In genomic region chr4:53635336-53635735, GRCm38 (mm10) we compare ENCODE assay signal across 26 mouse cellular contexts. TPM values are rescaled to one million over a fixed set of nuclear protein-coding genes. Genes with fewer than 3 reads are reported as not detected.
DNase-seq lines count a peak whose midpoint lies in the region; ATAC-seq and TF ChIP-seq lines count a peak whose summit lies in the region.
"Had no signal": no experiment of that assay in that cellular context is flagged by ENCODE, and none has a peak within 500 bp of the region (broad histone marks: within the 10 kb centered on the region; RNA-seq: fewer than 3 reads in every experiment).

No protein-coding gene starts in this region.

- no peak for TF ChIP-seq POLR2A in heart, adult 2 months (IDR thresholded peaks at IDR 0.05; ENCODE audit: insufficient read depth, low read depth, low read length)

- peak; percentile 27 for DNase-seq in embryonic facial prominence, embryonic 14.5 days (ENCODE audit: low spot score)
- no peak for DNase-seq in embryonic facial prominence, embryonic 10.5 days (ENCODE audit: low spot score)
- no peak for DNase-seq in heart, adult 2 months
- DNase-seq in heart, adult 18-20 months = no peak
- peak; percentile 30 for DNase-seq in NIH3T3 (ENCODE audit: low read depth)
- DNase-seq in gonadal fat pad, adult 2 months (ENCODE audit: low read depth) = peak; percentile 50
- DNase-seq in left cerebral cortex, postnatal 4 days = no peak
- DNase-seq: adrenal gland, postnatal 25 days; cerebellum, adult 11 months; cerebellum, postnatal 36 days; gastrocnemius, postnatal 25 days; kidney, adult 11 months; kidney, postnatal 36 days; liver, embryonic 13.5 days; lung, adult 2 months; lung, postnatal 14 days; right cerebral cortex, postnatal 4 days; thymus, postnatal 14 days had no signal

- peaks cover 8% of the 10 kb centered on the region for H3K4me1 ChIP-seq in embryonic facial prominence, embryonic 14.5 days (ENCODE audit: control insufficient read depth, insufficient read depth, low read length)
- peaks cover 24% of the 10 kb centered on the region for H3K4me1 ChIP-seq in embryonic facial prominence, embryonic 10.5 days
- peaks cover 14% of the 10 kb centered on the region for H3K4me1 ChIP-seq in heart, adult 2 months (ENCODE audit: control insufficient read depth, insufficient read depth, low read length)

- H3K9me3 ChIP-seq in embryonic facial prominence, embryonic 14.5 days (ENCODE audit: control insufficient read depth, low read length) = no peaks in the 10 kb centered on the region
- H3K9me3 ChIP-seq in embryonic facial prominence, embryonic 10.5 days = no peaks in the 10 kb centered on the region
- H3K9me3 ChIP-seq: heart, embryonic 10.5 days; kidney, embryonic 15.5 days; limb, embryonic 13.5 days; liver, embryonic 13.5 days; neural tube, embryonic 12.5 days had no signal

- intact Hi-C loops in heart, adult 2 months (cut with DNase I) = no loop called here
- intact Hi-C loops in left cerebral cortex, postnatal 4 days (cut with DNase I) = no loop called here

- no peak for ATAC-seq in embryonic facial prominence, embryonic 14.5 days (ENCODE audit: low read depth)
- ATAC-seq: CD4-positive, CD25-positive, alpha-beta regulatory T cell, adult 4 months; hindbrain, embryonic 16.5 days; Patski had no signal

- no peak overlapping the region for H3K27ac ChIP-seq in embryonic facial prominence, embryonic 14.5 days (replicated peaks; ENCODE audit: low read depth, low read length)
- H3K27ac ChIP-seq in embryonic facial prominence, embryonic 10.5 days (replicated peaks) = no peak overlapping the region
- H3K27ac ChIP-seq in heart, adult 2 months = peak overlapping the region; percentile 42
- H3K27ac ChIP-seq: heart, embryonic 10.5 days; kidney, embryonic 15.5 days; limb, embryonic 13.5 days; liver, embryonic 13.5 days; neural tube, embryonic 12.5 days had no signal

- no peaks in the 10 kb centered on the region for H3K27me3 ChIP-seq in embryonic facial prominence, embryonic 14.5 days (replicated peaks; ENCODE audit: control insufficient read depth, insufficient read depth, low read length)
- peaks cover 7% of the 10 kb centered on the region; the same call in 1 of the 2 replicates for H3K27me3 ChIP-seq in embryonic facial prominence, embryonic 10.5 days (replicated peaks; ENCODE audit: low read depth, poor library complexity, severe bottlenecking)
- no peaks in the 10 kb centered on the region for H3K27me3 ChIP-seq in heart, adult 2 months (ENCODE audit: control insufficient read depth, insufficient read depth, low read length)
- H3K27me3 ChIP-seq: kidney, embryonic 15.5 days; limb, embryonic 13.5 days; neural tube, embryonic 12.5 days; Patski had no signal

- H3K36me3 ChIP-seq in embryonic facial prominence, embryonic 14.5 days (ENCODE audit: control insufficient read depth, insufficient read depth, low read length) = no peaks in the 10 kb centered on the region
- peaks cover 15% of the 10 kb centered on the region for H3K36me3 ChIP-seq in embryonic facial prominence, embryonic 10.5 days (replicated peaks)
- H3K36me3 ChIP-seq in heart, adult 2 months (ENCODE audit: control insufficient read depth, insufficient read depth, low read length) = peaks cover 29% of the 10 kb centered on the region
- H3K36me3 ChIP-seq: kidney, embryonic 15.5 days; limb, embryonic 13.5 days; liver, embryonic 13.5 days had no signal

- no peak overlapping the region for H3K4me3 ChIP-seq in embryonic facial prominence, embryonic 14.5 days (ENCODE audit: low read depth, low read length)
- H3K4me3 ChIP-seq in embryonic facial prominence, embryonic 10.5 days = no peak overlapping the region
- no peak overlapping the region for H3K4me3 ChIP-seq in heart, adult 2 months
- H3K4me3 ChIP-seq: heart, embryonic 10.5 days; kidney, embryonic 15.5 days; limb, embryonic 13.5 days; liver, embryonic 13.5 days; neural tube, embryonic 12.5 days had no signal

- no peak for TF ChIP-seq CTCF in heart, adult 2 months (IDR thresholded peaks at IDR 0.05)

- TF ChIP-seq EP300 in heart, adult 2 months (IDR thresholded peaks at IDR 0.05; ENCODE audit: insufficient read depth, low read depth, low read length) = no peak

- H3K9ac ChIP-seq in embryonic facial prominence, embryonic 14.5 days (ENCODE audit: low read depth, low read length) = no peak overlapping the region
- no peak overlapping the region for H3K9ac ChIP-seq in heart, adult 2 months (ENCODE audit: low read depth, low read length)
- H3K9ac ChIP-seq: kidney, embryonic 15.5 days; limb, embryonic 13.5 days; liver, embryonic 13.5 days; neural tube, embryonic 12.5 days had no signal

- no peak overlapping the region for H3K4me2 ChIP-seq in embryonic facial prominence, embryonic 14.5 days (ENCODE audit: low read depth, low read length)
- H3K4me2 ChIP-seq: kidney, embryonic 15.5 days; limb, embryonic 13.5 days; liver, embryonic 13.5 days; midbrain, embryonic 11.5 days; neural tube, embryonic 12.5 days had no signal

- peaks cover 1% of the 10 kb centered on the region; the same call in 1 of the 2 replicates for H3K79me2 ChIP-seq in heart, adult 2 months (replicated peaks; ENCODE audit: control insufficient read depth, insufficient read depth, low read length)

- WGBS in embryonic facial prominence, embryonic 14.5 days = 76% methylated on average over 3 of the region's 3 CpGs
- 91% methylated on average over 3 of the region's 3 CpGs for WGBS in embryonic facial prominence, embryonic 10.5 days
- 17% methylated on average over 3 of the region's 3 CpGs for WGBS in heart, adult 2 months

RNA-seq across cellular contexts. Expression of gene Fsd1l, which starts 4.1 kb away (rescaled TPM):
- polyA plus RNA-seq in embryonic facial prominence, embryonic 14.5 days (2014; fragmentation: Nextera tagmentation; extraction: Ambion mirVana) = 9.6 and 11.0 TPM in 2 replicates
- polyA plus RNA-seq in embryonic facial prominence, embryonic 10.5 days (2016; fragmentation: Nextera tagmentation; extraction: Ambion mirVana) = 19.2 and 21.3 TPM in 2 replicates
- 10 to 100 TPM; 48.7 to 48.9 TPM for total RNA-seq in heart, adult 2 months (2021)
- polyA plus RNA-seq in heart, adult 2 months (2012; rRNA removed) = 5.8 and 15.8 TPM in 2 replicates
- total RNA-seq in heart, adult 18-20 months (2021) = 10 to 100 TPM; 53.2 to 53.4 TPM
- 2.3 and 2.6 TPM in 2 replicates for polyA plus RNA-seq in gonadal fat pad, adult 2 months (2012; rRNA removed)
- 10 to 100 TPM; 71.5 to 80.9 TPM for total RNA-seq in left cerebral cortex, postnatal 4 days (2021)

Comparison
In these comparisons a context has a peak if more than half of its experiments do, and no peak if none do; other contexts are left out.
1. DNase-seq: peak in embryonic facial prominence, embryonic 14.5 days (single experiment), NIH3T3 (single experiment) and gonadal fat pad, adult 2 months (single experiment); none in embryonic facial prominence, embryonic 10.5 days (single experiment), heart, adult 2 months (0 of 2), heart, adult 18-20 months (0 of 2) and left cerebral cortex, postnatal 4 days (single experiment).